Comparison of ENCODE assay signal across 8 mouse cellular contexts in genomic region chr10:13008737-13009121, GRCm38 (mm10). TPM values are rescaled to one million over a fixed set of nuclear protein-coding genes. Genes with fewer than 3 reads are reported as not detected.
DNase-seq lines count a peak whose midpoint lies in the region; ATAC-seq lines count a peak whose summit lies in the region.

No protein-coding gene starts in this region.

- H3K27me3 ChIP-seq in heart, embryonic 16.5 days (ENCODE audit: control insufficient read depth, insufficient read depth, low read length) = no peaks in the 10 kb centered on the region
- no peaks in the 10 kb centered on the region for H3K27me3 ChIP-seq in hindbrain, embryonic 13.5 days
- no peaks in the 10 kb centered on the region for H3K27me3 ChIP-seq in midbrain, embryonic 10.5 days (ENCODE audit: low read depth, poor library complexity, severe bottlenecking)

- H3K9ac ChIP-seq in heart, embryonic 16.5 days (ENCODE audit: low read length) = peak overlapping the region; percentile 88
- H3K9ac ChIP-seq in hindbrain, embryonic 13.5 days = peak overlapping the region; percentile 87

- 0 out of 2 replicates have a peak, but pooled peaks have one; percentile 4 for ATAC-seq in heart, embryonic 16.5 days (replicated peaks; ENCODE audit: extremely low read depth, insufficient read depth, low FRiP score)
- peak; percentile 58; the same call in 1 of the 2 replicates for ATAC-seq in hindbrain, embryonic 13.5 days (ENCODE audit: low FRiP score)

- peak overlapping the region; percentile 52; the same call in 1 of the 2 replicates for H3K27ac ChIP-seq in heart, embryonic 16.5 days (ENCODE audit: low read length)
- H3K27ac ChIP-seq in brown adipose tissue, adult 24 weeks (replicated peaks; ENCODE audit: low read depth, low read length) = no peak overlapping the region
- peak overlapping the region; percentile 86 for H3K27ac ChIP-seq in hindbrain, embryonic 13.5 days
- H3K27ac ChIP-seq in midbrain, embryonic 10.5 days (replicated peaks) = peak overlapping the region; percentile 88

- no peaks in the 10 kb centered on the region for H3K36me3 ChIP-seq in heart, embryonic 16.5 days (ENCODE audit: control insufficient read depth, insufficient read depth)
- H3K36me3 ChIP-seq in hindbrain, embryonic 13.5 days = peaks cover 9% of the 10 kb centered on the region
- peaks cover 15% of the 10 kb centered on the region for H3K36me3 ChIP-seq in midbrain, embryonic 10.5 days

- H3K4me3 ChIP-seq in heart, embryonic 16.5 days (ENCODE audit: low read length) = peak overlapping the region; percentile 96
- peak overlapping the region; percentile 82 for H3K4me3 ChIP-seq in brown adipose tissue, adult 24 weeks (ENCODE audit: insufficient read depth, low read depth, low read length)
- H3K4me3 ChIP-seq in hindbrain, embryonic 13.5 days = peak overlapping the region; percentile 89
- peak overlapping the region; percentile 86 for H3K4me3 ChIP-seq in midbrain, embryonic 10.5 days

- H3K9me3 ChIP-seq in heart, embryonic 16.5 days (replicated peaks; ENCODE audit: control insufficient read depth, low read length) = no peaks in the 10 kb centered on the region
- H3K9me3 ChIP-seq in hindbrain, embryonic 13.5 days = no peaks in the 10 kb centered on the region
- no peaks in the 10 kb centered on the region for H3K9me3 ChIP-seq in midbrain, embryonic 10.5 days (replicated peaks)

- H3K4me2 ChIP-seq in heart, embryonic 16.5 days (ENCODE audit: low read depth, low read length) = peak overlapping the region; percentile 95
- peak overlapping the region; percentile 95 for H3K4me2 ChIP-seq in hindbrain, embryonic 13.5 days

- no peak for DNase-seq in heart, postnatal 4 days
- no peak for DNase-seq in midbrain, embryonic 10.5 days (ENCODE audit: low spot score)
- DNase-seq in adrenal gland, adult 8-10 months = no peak
- DNase-seq in left cerebral cortex, adult 8-10 months (ENCODE audit: low spot score in 2 of 2) = no peak
- DNase-seq in cerebellum, postnatal 25 days = no peak

- peaks cover 11% of the 10 kb centered on the region for H3K4me1 ChIP-seq in heart, embryonic 16.5 days (ENCODE audit: control insufficient read depth, insufficient read depth, low read length)
- no peaks in the 10 kb centered on the region for H3K4me1 ChIP-seq in brown adipose tissue, adult 24 weeks (ENCODE audit: control insufficient read depth, insufficient read depth, insufficient read length, low read length)
- peaks cover 16% of the 10 kb centered on the region for H3K4me1 ChIP-seq in hindbrain, embryonic 13.5 days (replicated peaks)
- H3K4me1 ChIP-seq in midbrain, embryonic 10.5 days = peaks cover 16% of the 10 kb centered on the region

- WGBS in heart, embryonic 16.5 days = 2% methylated on average over 29 of the region's 29 CpGs
- WGBS in hindbrain, embryonic 13.5 days = 2% methylated on average over 29 of the region's 29 CpGs
- WGBS in midbrain, embryonic 10.5 days = 2% methylated on average over 29 of the region's 29 CpGs

RNA-seq across cellular contexts. Expression of gene Sf3b5, which starts 3.6 kb away (rescaled TPM):
- 25.7 and 26.8 TPM in 2 replicates for polyA plus RNA-seq in heart, embryonic 16.5 days (2015; fragmentation: Nextera tagmentation; extraction: Ambion mirVana)
- total RNA-seq in heart, postnatal 4 days (2021) = 1 to 10 TPM; 9.2 to 9.6 TPM
- 12.4 and 13.7 TPM in 2 replicates for polyA plus RNA-seq in brown adipose tissue, adult 24 weeks (2012; ENCODE audit: insufficient read depth, insufficient read length, missing spikeins)
- polyA plus RNA-seq in hindbrain, embryonic 13.5 days (2015; fragmentation: Nextera tagmentation; extraction: Ambion mirVana) = 26.0 and 27.1 TPM in 2 replicates
- polyA plus RNA-seq in midbrain, embryonic 10.5 days (2016; fragmentation: Nextera tagmentation; extraction: Ambion mirVana) = 42.5 and 45.7 TPM in 2 replicates
- total RNA-seq in adrenal gland, adult 8-10 months (2022) = 10 to 100 TPM; 11.5 to 14.3 (median 12.5) TPM
- total RNA-seq in left cerebral cortex, adult 8-10 months (2022) = 1 to 10 TPM; 7.0 to 9.2 (median 7.8) TPM

RNA-seq across cellular contexts. Expression of gene Stx11, which starts 44.6 kb away (rescaled TPM):
- 6.2 and 7.8 TPM in 2 replicates for polyA plus RNA-seq in heart, embryonic 16.5 days (2015; fragmentation: Nextera tagmentation; extraction: Ambion mirVana)
- total RNA-seq in heart, postnatal 4 days (2021) = 1 to 10 TPM; 2.3 to 3.4 TPM
- polyA plus RNA-seq in brown adipose tissue, adult 24 weeks (2012; ENCODE audit: insufficient read depth, insufficient read length, missing spikeins) = 0.99 and 1.0 TPM in 2 replicates
- 1.2 and 1.3 TPM in 2 replicates for polyA plus RNA-seq in hindbrain, embryonic 13.5 days (2015; fragmentation: Nextera tagmentation; extraction: Ambion mirVana)
- 1.3 and 2.2 TPM in 2 replicates for polyA plus RNA-seq in midbrain, embryonic 10.5 days (2016; fragmentation: Nextera tagmentation; extraction: Ambion mirVana)
- 10 to 100 TPM in 1 of 4 experiments, 1 to 10 TPM in 3; 7.7 to 10.2 (median 8.5) TPM for total RNA-seq in adrenal gland, adult 8-10 months (2022)
- total RNA-seq in left cerebral cortex, adult 8-10 months (2022) = under 1 TPM in 2 of 4 experiments, not detected in 2; 0.25 to 0.41 TPM

RNA-seq across cellular contexts. Expression of gene Plagl1, which starts 51.6 kb away (rescaled TPM):
- polyA plus RNA-seq in heart, embryonic 16.5 days (2015; fragmentation: Nextera tagmentation; extraction: Ambion mirVana) = 159 and 181 TPM in 2 replicates
- 100 to 1,000 TPM; 145 to 147 TPM for total RNA-seq in heart, postnatal 4 days (2021)
- 1.4 and 3.1 TPM in 2 replicates for polyA plus RNA-seq in brown adipose tissue, adult 24 weeks (2012; ENCODE audit: insufficient read depth, insufficient read length, missing spikeins)
- 32.3 and 34.2 TPM in 2 replicates for polyA plus RNA-seq in hindbrain, embryonic 13.5 days (2015; fragmentation: Nextera tagmentation; extraction: Ambion mirVana)
- polyA plus RNA-seq in midbrain, embryonic 10.5 days (2016; fragmentation: Nextera tagmentation; extraction: Ambion mirVana) = 65.6 and 82.0 TPM in 2 replicates
- 10 to 100 TPM in 2 of 4 experiments, 1 to 10 TPM in 2; 5.8 to 16.0 (median 11.3) TPM for total RNA-seq in adrenal gland, adult 8-10 months (2022)
- total RNA-seq in left cerebral cortex, adult 8-10 months (2022) = 10 to 100 TPM; 12.9 to 18.8 (median 15.7) TPM
